Mouse (Mus musculus) right cerebral cortex, adult 2 months (tissue): Measurements from ENCODE around the gene Tmem237.

ENCODE experiments used
- DNase-seq, 2 experiments: peaks; one replicate each; pipeline ENCODE4 v3.0.0; 2021 to 2022; ENCODE audit warnings: low spot score in 2 of 2

Tmem237 gene

GRCm38 (mm10) chr1:59119720-59120457 lies at the start of gene Tmem237:
Tmem237 (minus strand) TSS chr1:59120408.
- DNase-seq, result peak; percentile 91 to 95

DNA sequence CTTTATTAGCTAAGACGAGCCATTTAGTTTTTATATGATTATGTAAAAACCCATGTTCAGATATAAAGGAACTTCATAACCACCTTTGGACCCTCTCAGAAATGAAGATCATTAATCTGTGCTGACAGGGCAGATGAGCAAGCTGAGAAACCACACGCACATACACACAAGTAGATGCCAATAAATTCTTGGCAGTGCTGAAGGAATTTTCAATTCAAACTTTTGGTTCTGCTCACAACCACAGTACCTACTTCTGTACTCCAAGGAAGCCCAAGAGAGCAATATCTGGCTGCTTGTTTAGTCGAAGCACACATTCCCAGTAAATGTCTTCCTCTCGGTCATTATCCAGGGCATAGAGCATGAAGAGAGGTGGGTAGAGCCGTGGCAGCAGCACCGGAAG lies 49.4 kb upstream of the Tmem237 start:
- DNase-seq, result no peak

- no peak for DNase-seq
These were observed 48.3 kb upstream of the Tmem237 start for GRCm38 (mm10) chr1:59168556-59168955.

DNA sequence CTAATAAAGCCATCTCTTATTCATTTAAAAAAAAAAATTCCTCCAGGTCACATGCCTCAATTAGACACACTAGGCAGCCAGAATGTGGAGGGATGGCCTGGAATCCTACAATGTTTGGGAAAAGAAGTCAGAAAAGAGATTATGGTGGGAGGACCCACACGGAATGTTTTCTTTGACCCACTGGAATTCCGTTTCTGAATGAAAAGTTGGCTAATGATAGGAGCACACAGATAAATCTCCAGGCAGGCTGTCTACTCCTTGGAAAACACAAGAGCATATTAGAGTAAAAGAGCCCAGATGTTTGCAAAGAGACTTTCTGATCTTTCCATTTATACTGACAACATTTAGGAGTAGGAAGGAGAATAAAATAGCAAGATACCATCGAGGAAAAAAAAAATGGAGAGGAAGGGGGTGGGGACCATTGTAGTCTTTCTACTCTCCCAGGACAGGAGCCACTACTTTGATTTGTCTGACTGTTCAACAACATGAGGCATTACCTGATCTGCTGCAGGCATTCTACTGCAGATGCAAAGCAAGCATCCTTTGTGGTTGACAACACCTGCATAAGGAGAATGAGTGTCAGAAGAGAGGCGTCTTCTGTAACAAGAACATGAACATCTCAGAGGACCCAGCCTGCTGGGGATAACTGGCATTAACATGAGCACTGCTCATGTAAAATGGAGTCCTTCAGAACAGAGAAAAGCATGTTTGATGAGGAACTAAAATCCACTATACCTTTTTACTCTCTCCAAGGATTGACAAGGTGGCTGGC lies 47.6 kb upstream of the Tmem237 start:
- DNase-seq, result no peak

- DNase-seq, result no peak
These were observed 46.2 kb upstream of the Tmem237 start for GRCm38 (mm10) chr1:59166232-59166905.

DNA sequence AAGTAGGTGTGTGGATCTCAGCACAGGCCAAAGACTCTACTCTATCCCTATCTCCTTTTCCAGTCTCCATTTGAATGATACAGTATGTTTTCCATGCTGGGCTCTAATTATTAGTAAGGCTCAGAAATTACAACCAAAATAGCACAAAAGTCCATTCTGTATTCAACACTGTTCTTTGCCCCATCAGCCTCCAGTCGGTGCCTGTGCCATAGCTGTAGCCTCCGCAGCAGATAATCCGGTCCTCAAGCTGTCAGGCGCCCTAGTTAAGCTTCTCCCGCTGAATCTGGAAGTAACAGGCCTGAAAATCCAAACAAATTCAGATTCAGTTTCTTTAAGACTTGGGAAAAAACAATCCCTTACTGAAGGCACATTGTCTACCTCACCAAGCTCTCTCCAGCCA lies 43.7 kb upstream of the Tmem237 start:
- no peak for DNase-seq

DNA sequence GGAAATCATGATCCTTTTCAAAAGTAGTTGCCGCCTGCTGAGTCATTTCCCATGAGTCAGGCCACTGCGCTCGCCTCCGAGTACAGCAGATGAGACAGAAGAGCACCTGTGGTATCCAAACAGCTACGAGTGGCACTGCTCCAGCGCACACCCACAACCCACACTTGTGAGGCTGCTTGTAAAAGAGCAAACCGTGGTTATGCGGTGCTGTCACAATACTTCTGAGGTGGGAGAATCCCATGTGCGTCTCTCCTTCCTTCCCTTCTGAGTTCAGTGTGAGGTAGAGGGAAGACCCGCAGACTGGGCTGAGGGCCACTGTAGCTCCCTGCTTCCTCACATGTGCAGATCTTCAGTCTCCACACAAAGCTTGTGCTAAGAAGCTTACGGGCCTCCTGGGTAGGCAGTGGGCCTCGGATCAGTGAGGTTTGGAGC lies 42.8 kb upstream of the Tmem237 start, which contains the start of gene Mpp4:
Mpp4 (minus strand) TSS at position 360 of the 432 bp plus-strand sequence.
- DNase-seq, result peak; percentile 82 to 88

DNA sequence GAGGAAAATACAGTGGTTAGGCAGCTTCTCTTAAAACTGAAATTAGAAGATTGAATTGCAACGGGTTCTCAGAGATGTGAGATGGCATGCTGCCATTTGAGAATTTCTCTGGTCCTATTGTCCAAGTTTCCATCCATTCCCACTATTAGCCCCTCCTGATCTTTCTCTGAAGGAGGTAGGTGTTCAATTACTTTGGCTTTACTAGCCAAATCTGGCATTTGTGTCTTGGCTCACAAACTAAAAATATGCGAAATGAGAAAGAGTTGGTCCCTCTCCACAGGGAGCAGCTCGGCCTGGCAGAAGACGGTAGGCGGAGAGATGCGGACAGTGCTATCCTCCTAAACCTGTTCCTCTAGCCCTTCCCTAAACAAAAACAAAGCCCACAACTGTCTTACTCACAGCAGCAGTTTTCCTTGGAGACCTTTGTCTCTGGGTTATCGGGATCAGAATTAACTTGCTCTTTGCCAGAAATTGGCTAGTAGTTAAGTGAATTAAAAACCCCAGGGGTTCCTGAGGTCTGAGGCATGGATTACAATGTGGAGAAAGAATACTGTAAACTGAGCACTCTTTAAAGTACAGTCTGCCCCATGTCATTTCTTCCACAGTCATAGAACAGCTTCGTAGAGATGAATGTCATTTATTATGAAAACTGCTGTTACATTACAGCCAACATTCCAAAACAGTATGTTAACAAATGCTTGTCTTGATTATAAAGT lies 42.3 kb upstream of the Tmem237 start:
- DNase-seq, result no peak

DNA sequence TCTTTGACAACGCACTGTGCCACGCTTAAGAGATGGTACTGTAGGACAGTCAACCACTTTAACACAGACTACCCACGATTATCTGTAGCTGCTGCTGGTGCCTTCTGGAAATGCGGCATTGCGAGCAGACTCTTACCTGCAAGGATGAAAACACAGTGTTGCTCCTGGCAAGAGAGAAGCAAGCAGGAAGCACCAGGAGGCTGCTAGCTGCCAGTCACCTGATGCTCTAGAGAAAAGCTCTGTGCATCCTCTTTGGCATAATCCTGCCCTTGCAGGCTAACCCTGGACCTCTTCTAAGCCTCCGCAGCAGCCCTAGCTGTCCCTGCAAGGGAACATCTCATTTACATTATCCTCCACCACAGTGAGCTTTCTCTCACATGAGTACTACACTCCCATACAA lies 41.2 kb upstream of the Tmem237 start:
- DNase-seq, result no peak

- DNase-seq, result no peak
These were observed 40.7 kb upstream of the Tmem237 start for GRCm38 (mm10) chr1:59160871-59161270.

- DNase-seq, result no peak
These were observed 38.9 kb upstream of the Tmem237 start for GRCm38 (mm10) chr1:59159136-59159535.

DNA sequence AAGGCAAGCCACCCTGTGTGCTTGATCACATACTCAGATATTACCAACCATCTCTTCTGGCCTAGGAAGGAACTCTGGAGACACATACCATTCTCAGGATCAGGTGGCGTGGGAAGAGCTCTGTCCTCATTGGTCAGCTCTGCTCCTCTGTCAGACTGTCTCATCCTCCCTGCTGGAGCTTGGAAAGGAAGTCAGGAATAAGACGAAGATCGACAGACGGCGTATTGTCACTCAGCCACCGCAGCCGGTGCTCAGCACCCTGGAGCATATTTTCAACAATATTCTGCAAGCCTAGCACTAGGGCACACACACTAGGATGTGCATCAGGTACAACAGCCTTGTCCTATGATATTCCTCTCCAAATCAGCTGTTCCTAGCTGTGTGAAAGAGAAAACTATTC lies 38.3 kb upstream of the Tmem237 start:
- DNase-seq, result no peak

GRCm38 (mm10) chr1:59157846-59158245 lies 37.6 kb upstream of the Tmem237 start:
- DNase-seq, result no peak

DNA sequence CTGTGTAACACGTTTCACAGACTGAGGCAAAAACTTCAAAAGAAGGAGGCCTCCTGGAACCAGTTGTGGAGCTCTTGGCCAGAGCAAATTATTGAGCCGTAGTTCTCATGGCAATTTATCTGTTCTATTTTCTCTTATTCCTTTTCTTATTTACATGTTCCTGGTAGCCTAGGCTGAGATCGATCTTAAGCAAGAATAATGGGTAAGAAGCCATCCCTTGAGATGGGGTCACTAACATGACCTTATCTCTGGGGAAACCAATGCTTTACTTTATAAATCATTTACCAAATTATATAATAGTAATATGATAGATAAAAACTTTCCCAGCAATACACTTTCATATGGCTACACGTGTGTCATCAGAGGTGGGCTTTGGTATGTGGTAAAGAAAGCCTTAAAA lies 32.1 kb upstream of the Tmem237 start:
- no peak for DNase-seq

DNA sequence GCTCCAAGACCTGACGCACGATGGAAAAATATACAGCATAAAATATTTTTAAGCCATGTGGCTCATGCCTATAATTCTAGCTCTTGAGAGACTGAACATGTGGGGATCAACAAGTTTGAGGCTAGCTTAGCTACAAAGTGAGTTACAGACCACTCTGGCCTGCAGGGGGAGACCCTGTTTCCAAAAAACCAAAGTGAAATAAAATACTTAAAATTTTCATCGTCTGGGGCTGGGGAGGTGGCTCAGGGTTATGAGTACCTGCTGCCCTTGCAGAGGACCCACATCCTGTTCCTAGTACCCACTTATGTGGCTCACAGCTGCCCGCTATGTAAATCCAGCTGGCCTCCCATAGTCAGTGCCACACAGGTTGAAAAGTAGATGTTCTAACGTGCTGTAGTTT lies 30.3 kb upstream of the Tmem237 start:
- no peak for DNase-seq

GRCm38 (mm10) chr1:59144543-59144942 lies 24.3 kb upstream of the Tmem237 start:
- DNase-seq, result no peak

DNA sequence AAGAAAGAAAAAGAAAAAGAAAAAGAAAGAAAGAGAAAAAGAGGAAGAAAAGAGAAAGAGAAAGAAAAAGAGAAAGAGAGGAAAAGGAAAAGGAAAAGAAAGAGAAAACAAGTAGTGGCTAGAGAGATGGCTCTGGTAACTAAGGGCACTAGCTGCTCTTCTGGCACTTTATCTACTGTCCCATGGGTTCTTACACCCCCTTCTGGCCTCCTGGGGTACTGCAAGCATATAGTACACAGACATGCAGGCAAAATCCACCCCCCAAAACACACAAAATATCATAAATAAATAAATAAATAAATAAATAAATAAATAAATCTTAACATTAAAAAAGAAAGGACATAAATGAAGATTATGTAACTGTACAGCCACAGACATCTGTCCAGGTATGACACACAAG lies 22.6 kb upstream of the Tmem237 start:
- peak in 1 of 2 experiments; percentile 22 for DNase-seq

GRCm38 (mm10) chr1:59134419-59134818 lies 14.2 kb upstream of the Tmem237 start:
- no peak for DNase-seq

GRCm38 (mm10) chr1:59128879-59129278 lies 8.7 kb upstream of the Tmem237 start:
- no peak for DNase-seq

GRCm38 (mm10) chr1:59125558-59125957 lies 5.3 kb upstream of the Tmem237 start:
- no peak for DNase-seq

DNA sequence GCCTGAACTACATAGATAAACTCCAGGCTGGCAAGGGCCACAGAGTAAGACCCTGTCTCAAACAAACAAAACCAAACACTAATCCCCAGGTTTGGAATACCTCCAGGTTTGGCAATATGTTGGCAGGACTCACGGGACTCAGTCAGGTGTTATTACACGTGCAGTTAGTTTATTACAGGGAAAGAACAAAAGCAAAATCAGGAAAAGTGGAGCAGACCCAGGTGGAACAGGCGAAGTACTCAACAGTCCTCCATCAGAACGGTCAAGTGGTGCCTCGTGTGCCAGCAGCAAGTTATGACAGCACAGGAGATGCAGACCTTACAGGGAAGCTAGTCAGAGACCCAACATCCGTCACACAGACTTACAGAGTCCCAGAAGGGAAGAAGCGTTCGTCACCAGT lies 9.7 kb downstream of the Tmem237 start:
- no peak for DNase-seq

GRCm38 (mm10) chr1:59102071-59102470 lies 18.1 kb downstream of the Tmem237 start:
- DNase-seq, result no peak
